Mouse (Mus musculus) kidney, adult 2 months (tissue): ENCODE measurements around the gene Zfp771.
"Not testable (repeated sequence)": the region's sequence is repeated elsewhere in the genome, so short reads cannot be mapped to it uniquely, and the experiment has no call there.

ENCODE experiments used
- CTCF ChIP-seq: fragments of 200-500 bp; conservative IDR thresholded peaks from 2 replicates; pipeline ENCODE4 v1.5.1; 2011; ENCODE audit warnings: low read depth, mild to moderate bottlenecking, control low read depth, low read length, moderate library complexity, mixed read lengths; ENCODE audit not compliant: insufficient read depth, insufficient read length
- POLR2A ChIP-seq: fragments of 200-500 bp; IDR thresholded peaks from one replicate; pipeline ENCODE4 v1.6.1; 2011; ENCODE audit warnings: low read depth, low read length, control low read depth

- TF ChIP-seq POLR2A, CTCF: not testable (repeated sequence)
These were observed 6.4 kb downstream of the Zfp771 start for GRCm38 (mm10) chr7:127250511-127250910.
